Mouse (Mus musculus) effector memory CD4-positive, alpha-beta T cell, adult 5 months (primary cell): Measurements from ENCODE around the gene Epb41l3. TPM values are rescaled to one million over a fixed set of nuclear protein-coding genes. Genes with fewer than 3 reads are reported as not detected.

Source experiments
- polyA plus RNA-seq: library from polyadenylated mRNA; unstranded; fragments of 100-300 nt; shearing (Covaris generic); gene quantifications from one replicate; pipeline ENCODE4 v1.2.1, GENCODE M21; 2017

Gene Epb41l3
- 1.0 TPM for polyA plus RNA-seq

GRCm38 (mm10) chr17:69075501-69076237, at the start of gene Epb41l3:
Gene Epb41l3 (plus strand): TSS chr17:69075683.

Other genes starting within 250 kb of the Epb41l3 start
- gene Tmem200c, start 249.1 kb upstream of the Epb41l3 start, polyA plus RNA-seq = not detected